Mouse (Mus musculus) B cell, adult 2 months (primary cell): ENCODE data around the gene Zfp654.

ENCODE experiments used
- DNase-seq, 2 experiments: peaks; one replicate each; pipeline ENCODE4 v3.0.0; 2022

Zfp654 gene

GRCm38 (mm10) chr16:64852441-64852871, 1.0 kb upstream of the Zfp654 start:
- DNase-seq, result peak; percentile 52 to 54

DNA sequence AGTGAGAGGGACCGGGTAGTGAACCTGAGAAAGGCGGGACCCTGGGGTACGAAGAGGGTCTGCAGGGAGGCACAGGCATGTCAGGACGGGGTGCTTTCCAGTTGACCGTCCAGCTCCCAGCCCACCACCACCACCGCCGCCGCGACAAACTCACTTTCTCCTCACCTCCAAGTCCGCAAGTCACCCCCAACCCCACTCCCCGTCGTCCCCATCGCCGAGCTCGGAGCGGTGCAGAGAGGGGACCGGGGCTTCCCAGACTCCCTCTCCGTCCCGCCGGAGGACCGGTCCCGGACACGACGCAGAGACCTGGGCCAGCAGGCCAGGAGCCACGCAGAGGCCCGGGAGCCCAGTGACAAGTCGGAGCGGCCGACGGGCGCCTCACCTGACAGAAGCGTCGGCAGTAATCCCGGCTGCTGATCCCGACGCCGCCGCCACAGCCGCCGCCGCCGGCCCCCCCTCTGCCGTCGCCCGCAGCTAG, 328 bp downstream of the Zfp654 start:
- DNase-seq, result no peak

- DNase-seq, result peak in 1 of 2 experiments; percentile 36
These were observed 966 bp downstream of the Zfp654 start for GRCm38 (mm10) chr16:64850287-64851084.

DNA sequence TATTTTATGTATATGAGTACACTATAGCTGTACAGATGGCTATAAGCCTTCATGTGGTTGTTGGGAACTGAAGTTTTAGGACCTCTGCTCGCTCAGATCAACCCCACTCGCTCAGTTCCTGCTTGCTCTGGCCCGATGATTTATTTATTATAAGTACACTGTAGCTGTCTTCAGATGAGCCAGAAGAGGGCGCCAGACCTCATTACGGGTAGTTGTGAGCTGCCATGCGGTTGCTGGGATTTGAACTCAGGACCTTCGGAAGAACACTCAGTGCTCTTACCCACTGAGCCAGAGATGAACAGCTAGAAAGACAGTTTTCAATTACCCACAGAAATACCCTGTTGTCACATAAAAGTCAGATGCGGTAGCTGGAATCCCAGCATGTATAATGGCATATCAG, 5.5 kb downstream of the Zfp654 start:
- peak; percentile 53 for DNase-seq

DNA sequence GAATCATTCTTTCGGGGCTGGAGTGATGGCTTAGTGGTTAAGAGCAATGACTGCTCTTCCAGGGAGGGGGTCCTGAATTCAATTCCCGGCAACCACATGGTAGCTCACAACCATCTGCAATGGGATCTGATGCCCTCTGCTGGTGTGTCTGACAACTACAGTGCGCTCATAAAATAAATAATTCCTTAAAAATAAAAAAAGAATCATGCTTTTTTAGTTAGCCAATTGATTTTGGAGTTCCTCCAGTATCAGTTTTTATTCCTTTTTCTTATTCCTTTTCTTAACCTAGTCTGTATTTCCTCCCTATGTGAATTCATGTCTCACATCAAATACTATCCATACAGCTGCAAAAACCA, 9.1 kb downstream of the Zfp654 start:
- DNase-seq, result no peak

GRCm38 (mm10) chr16:64841481-64842373, 9.7 kb downstream of the Zfp654 start:
- DNase-seq, result no peak

- no peak for DNase-seq
These were observed 14.7 kb downstream of the Zfp654 start for GRCm38 (mm10) chr16:64836709-64837108.

- no peak for DNase-seq
These were observed 15.4 kb downstream of the Zfp654 start for GRCm38 (mm10) chr16:64835996-64836545.

GRCm38 (mm10) chr16:64830291-64830690, 21.2 kb downstream of the Zfp654 start:
- DNase-seq, result no peak

GRCm38 (mm10) chr16:64824474-64824873, 27.0 kb downstream of the Zfp654 start:
- DNase-seq, result no peak

DNA sequence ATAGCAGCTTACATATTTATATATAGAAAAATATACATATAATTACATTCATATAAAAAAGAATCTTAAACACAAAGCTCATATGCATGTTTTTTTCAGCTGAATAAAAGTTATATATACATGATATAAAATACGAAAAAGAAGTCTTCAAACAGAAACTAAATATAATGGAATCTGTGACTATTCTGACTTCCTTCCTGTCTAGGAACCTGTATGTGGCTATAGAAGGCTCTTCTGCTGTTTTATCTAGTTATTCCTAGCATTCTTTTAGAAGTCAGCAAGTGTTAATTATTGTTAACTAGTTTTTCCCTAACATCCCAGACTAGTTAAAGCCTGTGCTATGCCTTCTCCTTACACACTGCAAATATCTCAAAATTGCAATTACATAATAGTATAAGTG, 27.6 kb downstream of the Zfp654 start:
- DNase-seq, result no peak

DNA sequence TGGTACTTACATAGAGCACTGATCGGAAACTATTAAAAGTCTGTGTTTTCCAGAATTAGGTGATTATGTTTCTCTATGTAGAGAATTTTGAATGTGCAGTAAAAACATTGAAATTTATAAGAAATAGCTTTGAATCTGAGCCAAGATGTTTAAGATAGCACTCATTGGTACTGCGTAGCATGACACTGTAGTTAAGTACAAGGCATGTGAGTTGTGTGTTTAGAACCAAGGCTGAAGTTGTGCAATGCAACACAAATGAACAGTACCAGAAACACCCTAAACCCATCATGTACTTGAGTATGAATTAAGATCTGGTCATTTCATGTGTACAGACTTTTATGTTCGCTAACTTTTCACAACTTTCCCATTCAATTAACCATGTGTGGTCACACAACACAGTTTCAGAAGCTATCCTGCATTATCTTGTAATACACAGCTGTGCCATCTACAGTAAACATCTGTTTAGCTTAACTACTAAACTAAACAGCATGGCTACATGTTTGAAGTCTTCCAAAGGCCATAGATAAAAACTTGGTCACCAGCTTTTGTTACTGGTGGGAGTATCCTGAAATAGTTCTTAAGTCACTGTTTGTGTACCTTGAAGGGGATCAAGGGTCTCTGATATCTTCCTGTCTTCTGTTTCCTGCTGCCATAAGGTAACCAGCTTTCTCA, 34.2 kb downstream of the Zfp654 start:
- DNase-seq, result no peak

DNA sequence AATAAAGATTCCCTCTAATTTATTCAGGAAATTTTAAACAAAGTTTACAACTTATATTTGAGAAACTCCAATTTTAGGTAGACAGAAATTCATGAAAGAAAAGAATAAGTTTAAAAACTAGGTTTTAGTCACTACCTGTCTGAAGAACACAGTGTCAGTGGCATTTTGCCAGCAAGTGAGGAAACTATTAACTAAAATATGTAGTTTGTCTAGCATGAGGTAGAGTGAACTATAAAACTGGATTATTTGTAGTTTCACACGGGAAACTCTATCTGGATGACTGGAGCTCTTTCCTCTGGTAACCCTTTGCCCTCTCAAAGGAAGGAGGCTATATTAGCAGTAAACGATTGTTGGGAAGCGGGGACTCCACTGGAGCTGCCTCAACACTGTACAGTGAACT, 48.4 kb downstream of the Zfp654 start:
- DNase-seq, result no peak

DNA sequence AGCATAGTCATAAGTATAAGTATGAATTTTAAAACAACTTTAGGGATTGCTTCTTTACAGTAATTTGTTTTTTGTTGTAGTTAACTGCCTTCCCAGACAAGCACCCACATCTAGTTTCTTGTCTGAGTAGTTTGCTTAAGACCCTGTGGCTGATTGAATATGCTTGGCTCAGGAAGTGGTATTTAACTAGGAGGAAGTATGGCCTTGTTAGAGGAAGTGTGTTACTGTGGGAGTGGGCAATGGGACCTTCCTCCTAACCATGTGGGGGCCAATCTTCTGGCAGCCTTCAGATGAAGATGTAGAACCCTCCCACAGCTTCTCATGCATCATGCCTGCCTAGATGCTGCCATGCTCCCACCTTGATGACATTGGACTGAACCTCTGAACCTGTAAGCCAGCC, 49.8 kb downstream of the Zfp654 start:
- DNase-seq, result peak; percentile 13 to 19

- DNase-seq, result no peak
These were observed 51.1 kb downstream of the Zfp654 start for GRCm38 (mm10) chr16:64800393-64800792.

DNA sequence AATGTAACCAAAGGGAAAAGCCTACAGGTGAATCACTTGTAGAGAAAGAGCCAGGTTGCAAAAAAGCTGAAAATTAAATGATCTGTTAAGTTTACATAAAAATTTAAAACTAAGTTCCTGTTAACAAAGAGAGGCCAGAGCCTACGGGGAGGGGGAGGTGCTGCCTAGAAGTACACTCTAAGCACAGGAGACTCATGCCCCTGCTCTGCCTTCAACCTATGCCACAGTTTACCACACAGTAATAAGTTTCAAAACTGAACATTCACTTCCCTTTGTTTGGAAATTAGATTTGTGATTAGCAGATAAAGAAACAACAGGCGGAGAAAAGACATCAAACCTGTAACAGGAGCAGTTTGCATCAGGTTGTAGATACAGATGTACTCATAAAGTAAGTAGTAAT, 56.6 kb downstream of the Zfp654 start:
- no peak for DNase-seq

- no peak for DNase-seq
These were observed 61.7 kb downstream of the Zfp654 start for GRCm38 (mm10) chr16:64789706-64790105.

DNA sequence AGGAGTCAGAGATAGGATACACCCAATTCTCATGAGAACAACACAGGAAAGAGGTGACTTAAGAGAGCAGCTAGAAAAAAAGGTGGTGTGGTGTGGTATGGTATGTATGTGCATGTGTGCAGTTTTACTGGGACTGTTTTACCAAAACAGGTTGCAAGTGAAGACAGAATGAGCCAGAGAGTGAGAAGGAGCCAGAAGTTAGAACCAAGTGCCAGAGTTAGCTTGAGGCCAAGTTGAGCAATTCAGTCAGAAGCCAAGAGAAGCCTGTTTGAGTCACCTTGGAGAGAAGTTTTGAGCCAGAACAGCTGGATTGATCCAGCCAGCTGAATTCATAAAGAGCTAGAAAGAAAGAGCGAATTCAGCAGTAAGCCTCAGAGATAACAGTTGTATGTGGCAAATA, 75.9 kb downstream of the Zfp654 start:
- no peak for DNase-seq

- peak in 1 of 2 experiments; percentile 20 for DNase-seq
These were observed 80.0 kb downstream of the Zfp654 start for GRCm38 (mm10) chr16:64771431-64771818.

GRCm38 (mm10) chr16:64770521-64771430, 80.7 kb downstream of the Zfp654 start, which contains the start of gene 4930453N24Rik:
Gene 4930453N24Rik (minus strand): TSS chr16:64771161.
- DNase-seq, result peak; percentile 87 to 88

GRCm38 (mm10) chr16:64766696-64767300, 84.7 kb downstream of the Zfp654 start:
- DNase-seq, result no peak
